Mouse (Mus musculus) heart, postnatal 0 days (tissue): ENCODE measurements around the gene Gm11444. TPM values are rescaled to one million over a fixed set of nuclear protein-coding genes. Genes with fewer than 3 reads are reported as not detected.
A peak's percentile ranks its signal among the peaks of the same experiment; 100 is the strongest.

Experiments
- ATAC-seq: fragments of 200-750 bp; cut with Nextera tagmentation; 2 replicates; pipeline ENCODE4 v1.8.0; 2017; ENCODE audit warnings: low read depth, moderate number of reproducible peaks, moderate library complexity; ENCODE audit not compliant: insufficient read depth
- DNase-seq: peaks from one replicate; pipeline ENCODE4 v3.0.0-alpha.2; 2016; ENCODE audit warnings: low spot score
- H3K27ac ChIP-seq: fragments of 300-500 bp; sonication (generic); 2 replicates; pipeline ENCODE4 v1.5.1; 2014; ENCODE audit warnings: low read depth, mild to moderate bottlenecking
- H3K27me3 ChIP-seq: fragments of 300-500 bp; sonication (generic); 2 replicates; pipeline ENCODE4 v1.6.1; 2014; ENCODE audit warnings: low read length, mixed read lengths; ENCODE audit not compliant: control insufficient read depth, insufficient read depth
- H3K36me3 ChIP-seq: fragments of 300-500 bp; sonication (generic); replicated peaks from 2 replicates; pipeline ENCODE4 v1.6.1; 2014; ENCODE audit warnings: low read length, mixed read lengths; ENCODE audit not compliant: control insufficient read depth, insufficient read depth
- H3K4me1 ChIP-seq: fragments of 300-500 bp; sonication (generic); 2 replicates; pipeline ENCODE4 v1.6.1; 2014; ENCODE audit warnings: antibody characterized with exemption; ENCODE audit not compliant: control insufficient read depth, insufficient read depth
- H3K4me2 ChIP-seq: fragments of 300-500 bp; sonication (generic); 2 replicates; pipeline ENCODE4 v1.6.1; 2014; ENCODE audit warnings: low read depth, mild to moderate bottlenecking, low read length, moderate library complexity
- H3K4me3 ChIP-seq: fragments of 300-500 bp; sonication (generic); 2 replicates; pipeline ENCODE4 v1.5.1; 2014; ENCODE audit warnings: low read depth, low read length
- H3K9ac ChIP-seq: fragments of 300-500 bp; sonication (generic); replicated peaks from 2 replicates; pipeline ENCODE4 v1.6.1; 2014; ENCODE audit warnings: low read depth, low read length, mixed read lengths
- H3K9me3 ChIP-seq: fragments of 300-500 bp; sonication (generic); replicated peaks from 2 replicates; pipeline ENCODE4 v1.6.1; 2016; ENCODE audit warnings: low read length; ENCODE audit not compliant: control insufficient read depth
- CTCF ChIP-seq: IDR thresholded peaks from 2 replicates; pipeline ENCODE4 v1.5.1; 2016; ENCODE audit warnings: antibody characterized with exemption, control low read depth, low read depth
- EP300 ChIP-seq: IDR thresholded peaks from 2 replicates; pipeline ENCODE4 v1.6.1; 2016; ENCODE audit warnings: antibody characterized with exemption, low read depth
- WGBS: fragments of 180-500 bp; shearing (Covaris S2); extraction: QIAGEN DNeasy Blood & Tissue Kit; methylation state at CpG from one replicate; pipeline ENCODE4 v1.1.7; 2014; 5-methylcytosine and 5-hydroxymethylcytosine counted together
- polyA plus RNA-seq: library from polyadenylated mRNA; unstranded; fragments of >200 nt; fragmentation: Nextera tagmentation; extraction: Ambion mirVana; gene quantifications from 2 replicates; pipeline ENCODE4 v1.2.1, GENCODE M21; 2015
- total RNA-seq: library from RNA; depleted of rRNA; stranded (reverse); fragments of >200 nt; gene quantifications from 2 replicates; pipeline ENCODE4 v1.2.3, GENCODE M21; 2014; ENCODE audit warnings: low replicate concordance; rRNA removed

Gm11444 gene
- total and polyA plus RNA-seq, 2 experiments from 2014 or later, result not detected

DNA sequence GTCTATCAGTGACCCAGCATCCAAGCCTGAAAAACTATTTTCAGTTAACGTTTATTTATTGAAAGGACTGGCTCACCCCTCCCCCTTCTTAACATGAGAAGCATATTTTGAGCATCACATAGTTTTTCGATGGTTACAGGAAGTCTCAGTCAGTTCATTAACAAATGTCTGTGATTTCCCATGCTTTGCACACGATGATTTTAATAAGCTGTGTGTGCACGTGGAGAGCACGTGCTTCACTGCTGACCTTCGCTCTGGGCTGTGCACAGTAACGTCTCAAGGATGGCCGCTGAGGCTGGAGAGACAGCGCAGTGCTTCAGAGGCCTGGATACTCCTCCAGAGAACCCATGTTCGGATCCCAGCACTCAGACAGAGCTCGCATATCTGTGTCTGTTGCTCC, 42.8 kb downstream of the Gm11444 start:
- Histone ChIP-seq H3K4me2 (no peak overlapping the region), H3K4me1 (peaks cover 12% of the 10 kb centered on the region), H3K4me3 (no peak overlapping the region), H3K27ac (no peak overlapping the region), H3K27me3 (peaks cover 41% of the 10 kb centered on the region), H3K9ac (no peak overlapping the region), H3K9me3 (no peaks in the 10 kb centered on the region), H3K36me3 (no peaks in the 10 kb centered on the region)
- no peak for DNase-seq
- TF ChIP-seq CTCF, result no peak
- no peak for TF ChIP-seq EP300
- 75% methylated on average over 11 of the region's 11 CpGs for WGBS
- no peak for ATAC-seq

DNA sequence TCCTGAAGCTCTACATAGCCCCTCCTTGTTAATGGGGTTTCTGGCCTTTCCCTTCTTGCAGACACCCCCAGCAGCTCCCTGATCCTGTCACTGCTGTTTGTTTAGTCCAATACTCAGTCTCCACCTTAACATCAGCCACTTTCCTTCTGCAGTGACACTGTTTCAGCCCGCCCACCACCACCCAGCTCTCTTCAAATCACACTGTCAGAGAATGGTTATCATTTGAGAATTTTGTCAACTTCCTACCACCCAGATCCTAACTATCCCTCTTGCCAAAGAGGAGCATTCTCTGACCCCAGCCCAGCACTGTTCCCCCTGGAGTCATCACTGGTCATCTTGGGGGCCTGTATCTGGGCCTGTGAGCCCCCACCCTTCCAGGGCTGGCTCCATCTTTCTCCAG, 44.4 kb downstream of the Gm11444 start:
- 75% methylated on average over 1 of the region's 1 CpGs for WGBS
- no peak for ATAC-seq
- Histone ChIP-seq H3K4me3 (no peak overlapping the region), H3K4me2 (no peak overlapping the region), H3K9ac (no peak overlapping the region), H3K27me3 (peaks cover 40% of the 10 kb centered on the region), H3K4me1 (peaks cover 14% of the 10 kb centered on the region), H3K27ac (no peak overlapping the region), H3K36me3 (no peaks in the 10 kb centered on the region), H3K9me3 (no peaks in the 10 kb centered on the region)
- TF ChIP-seq CTCF (no peak), EP300 (no peak)
- no peak for DNase-seq

DNA sequence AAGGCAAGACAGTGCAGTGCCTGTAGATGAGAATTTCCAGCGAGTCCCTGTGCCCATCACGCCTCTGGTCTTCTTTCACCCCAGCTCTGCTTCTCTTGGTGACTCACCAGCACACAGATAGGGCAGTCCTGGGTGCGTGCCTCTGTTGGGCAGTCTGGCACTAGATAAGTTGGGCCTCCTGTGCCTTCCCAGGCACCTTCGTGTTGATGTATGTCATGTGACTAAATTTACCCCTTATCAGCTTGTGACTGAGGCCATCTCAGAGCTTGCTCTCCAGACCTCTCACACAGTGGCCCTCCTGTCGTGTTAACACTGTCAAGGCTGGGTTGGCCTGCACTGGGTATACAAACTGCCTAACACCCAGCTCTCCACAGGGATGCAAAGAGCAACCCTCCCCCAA, 46.1 kb downstream of the Gm11444 start:
- 29% methylated on average over 5 of the region's 5 CpGs for WGBS
- H3K36me3 ChIP-seq, result no peaks in the 10 kb centered on the region
- no peak overlapping the region for H3K4me3 ChIP-seq
- TF ChIP-seq CTCF (no peak), EP300 (no peak)
- H3K9ac ChIP-seq, result no peak overlapping the region
- ATAC-seq, result peak; percentile 31
- H3K9me3 ChIP-seq, result no peaks in the 10 kb centered on the region
- H3K4me2 ChIP-seq, result no peak overlapping the region
- peaks cover 40% of the 10 kb centered on the region for H3K27me3 ChIP-seq
- H3K4me1 ChIP-seq, result peaks cover 21% of the 10 kb centered on the region
- DNase-seq, result no peak
- no peak overlapping the region for H3K27ac ChIP-seq

DNA sequence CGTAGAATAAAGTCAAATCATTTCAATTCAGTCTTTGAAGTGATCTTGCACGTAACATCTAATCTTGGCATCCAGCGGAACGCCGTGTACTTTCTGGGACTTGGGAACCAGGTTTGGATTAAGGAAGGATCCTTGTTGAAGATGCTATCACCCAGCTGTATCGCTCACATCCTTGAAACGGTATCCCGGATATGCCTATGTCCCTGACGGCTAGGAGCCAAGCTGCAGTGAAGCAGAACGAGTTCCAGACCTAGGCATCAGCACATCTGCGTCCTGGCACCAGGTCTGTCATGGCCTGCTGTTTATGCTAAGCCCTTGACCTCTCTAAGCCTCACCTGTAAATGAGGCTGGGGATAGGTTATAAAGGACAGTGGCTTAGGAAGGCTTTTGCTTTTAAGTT, 49.8 kb downstream of the Gm11444 start:
- Histone ChIP-seq H3K4me2 (0 out of 2 replicates have a peak overlapping the region, but pooled peaks have one; percentile 36), H3K4me3 (no peak overlapping the region), H3K27ac (no peak overlapping the region), H3K36me3 (no peaks in the 10 kb centered on the region), H3K9ac (no peak overlapping the region), H3K27me3 (peaks cover 56% of the 10 kb centered on the region), H3K9me3 (no peaks in the 10 kb centered on the region), H3K4me1 (peaks cover 25% of the 10 kb centered on the region)
- no peak for TF ChIP-seq EP300
- TF ChIP-seq CTCF, result no peak
- DNase-seq, result no peak
- no peak for ATAC-seq
- WGBS, result 26% methylated on average over 11 of the region's 11 CpGs

DNA sequence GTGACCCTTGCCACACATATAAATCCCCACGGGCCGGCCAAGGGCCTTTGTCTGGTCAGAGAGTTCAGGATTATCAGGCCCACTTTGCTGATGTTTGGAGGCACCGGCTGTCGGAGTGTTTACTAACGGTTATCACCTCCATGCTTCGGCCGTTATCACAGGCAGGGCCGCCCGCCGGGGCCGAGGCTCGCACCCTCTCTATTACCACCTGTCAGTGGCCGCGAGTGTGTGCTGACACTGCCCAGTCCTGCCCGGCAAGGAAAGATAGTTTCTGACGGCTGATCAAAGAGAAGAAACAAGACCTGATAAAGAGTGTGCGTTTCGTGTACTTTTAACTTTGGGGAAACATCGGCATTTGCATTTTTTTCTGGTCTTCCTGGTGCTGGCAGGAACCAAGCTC, 50.3 kb downstream of the Gm11444 start:
- Histone ChIP-seq H3K9ac (no peak overlapping the region), H3K4me3 (no peak overlapping the region), H3K36me3 (no peaks in the 10 kb centered on the region), H3K27ac (no peak overlapping the region), H3K27me3 (peaks cover 54% of the 10 kb centered on the region), H3K9me3 (no peaks in the 10 kb centered on the region), H3K4me1 (peaks cover 25% of the 10 kb centered on the region), H3K4me2 (peak overlapping the region; percentile 36; the same call in 1 of the 2 replicates)
- TF ChIP-seq CTCF (no peak), EP300 (peak; percentile 95)
- ATAC-seq (peak; percentile 88), DNase-seq (peak; percentile 64)
- WGBS, result 10% methylated on average over 19 of the region's 19 CpGs

DNA sequence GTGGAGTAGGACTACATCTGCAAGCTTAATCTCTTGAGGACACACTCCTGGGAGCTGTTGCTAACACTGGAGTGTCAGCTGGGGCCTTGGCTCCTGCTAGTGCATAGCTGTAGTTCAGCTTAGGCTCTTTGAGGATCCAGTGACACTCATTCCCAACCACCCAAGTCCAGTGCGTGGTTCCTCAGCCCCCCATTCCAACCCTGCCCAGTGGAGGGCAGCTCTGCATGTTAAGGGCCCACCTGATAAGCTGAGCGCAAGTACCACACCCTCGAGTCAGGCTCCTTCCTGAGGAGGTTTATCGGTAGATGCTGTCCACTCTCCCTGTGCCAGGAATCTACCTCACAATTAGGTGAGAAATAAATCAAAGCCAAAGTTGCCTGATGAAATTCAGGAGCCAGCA, 50.7 kb downstream of the Gm11444 start:
- TF ChIP-seq CTCF (no peak), EP300 (no peak)
- Histone ChIP-seq H3K9me3 (no peaks in the 10 kb centered on the region), H3K4me2 (peak overlapping the region; percentile 36; the same call in 1 of the 2 replicates), H3K27me3 (peaks cover 54% of the 10 kb centered on the region), H3K9ac (no peak overlapping the region), H3K4me3 (no peak overlapping the region), H3K36me3 (no peaks in the 10 kb centered on the region), H3K27ac (no peak overlapping the region), H3K4me1 (peaks cover 24% of the 10 kb centered on the region)
- DNase-seq (no peak), ATAC-seq (peak; percentile 22)
- 18% methylated on average over 4 of the region's 4 CpGs for WGBS

Other genes starting within 250 kb of the Gm11444 start
- gene Tbx2, start 17.8 kb downstream of the Gm11444 start, total RNA-seq, result 8.5 and 12.0 TPM in 2 replicates
- gene Tbx2, start 17.8 kb downstream of the Gm11444 start, polyA plus RNA-seq, result 1.3 TPM in 2 replicates
- gene Tbx4, start 36.1 kb upstream of the Gm11444 start, total RNA-seq, result not detected in 2 replicates
- gene Tbx4, start 36.1 kb upstream of the Gm11444 start, polyA plus RNA-seq, result 0.05 and 0.07 TPM in 2 replicates